Mouse (Mus musculus): ENCODE data around the gene Smarca2. TPM values are rescaled to one million over a fixed set of nuclear protein-coding genes. Genes with fewer than 3 reads are reported as not detected.

Smarca2 gene
- polyA plus RNA-seq, 1 experiment = 2.0 TPM

- H3K4me3 ChIP-seq = peak overlapping the region; percentile 33
- no peaks in the 10 kb centered on the region for H3K36me3 ChIP-seq (ENCODE audit: control insufficient read depth, insufficient read depth)
- H3ac ChIP-seq (ENCODE audit: control insufficient read depth, insufficient read length) = no peak overlapping the region
- no peak for TF ChIP-seq CEBPB (IDR thresholded peaks at IDR 0.05; ENCODE audit: insufficient read depth, poor library complexity, severe bottlenecking)
- no peak for TF ChIP-seq TCF12 (IDR thresholded peaks at IDR 0.05; ENCODE audit: insufficient read depth, poor library complexity, severe bottlenecking)
- TF ChIP-seq E2F4 (IDR thresholded peaks at IDR 0.05; ENCODE audit: insufficient read depth) = no peak
- TF ChIP-seq MYOG (IDR thresholded peaks at IDR 0.05; ENCODE audit: control insufficient read depth in 1 of 3, insufficient read depth in 1 of 3, insufficient read length in 2 of 3, low read depth in 2 of 3) = no peak
- TF ChIP-seq POLR2A (IDR thresholded peaks at IDR 0.05; ENCODE audit: insufficient read length, low read depth) = no peak
- TF ChIP-seq MYOD1 (IDR thresholded peaks at IDR 0.05; ENCODE audit: control insufficient read depth in 1 of 3, insufficient read length in 2 of 3, low read depth in 2 of 3) = no peak
- TF ChIP-seq TCF3 (IDR thresholded peaks at IDR 0.05; ENCODE audit: insufficient read length, low read depth) = no peak
- H3K79me2 ChIP-seq (ENCODE audit: control insufficient read depth, insufficient read depth) = no peaks in the 10 kb centered on the region
- H3K4me2 ChIP-seq (ENCODE audit: low read depth) = peak overlapping the region; percentile 66
- peaks cover 11% of the 10 kb centered on the region for H3K27me3 ChIP-seq (ENCODE audit: control insufficient read depth, insufficient read depth, insufficient read length)
Observed at GRCm38 (mm10) chr19:26746709-26747467, 142.0 kb downstream of the Smarca2 start.

GRCm38 (mm10) chr19:26747571-26748539 lies 143.0 kb downstream of the Smarca2 start:
- TF ChIP-seq POLR2A (IDR thresholded peaks at IDR 0.05; ENCODE audit: insufficient read length, low read depth) (peak; percentile 37), SRF (IDR thresholded peaks at IDR 0.05; ENCODE audit: control insufficient read depth, insufficient read length, low read depth) (no peak), CEBPB (IDR thresholded peaks at IDR 0.05; ENCODE audit: insufficient read depth, poor library complexity, severe bottlenecking) (peak; percentile 98), MYOG (IDR thresholded peaks at IDR 0.05; ENCODE audit: control insufficient read depth in 1 of 3, insufficient read depth in 1 of 3, insufficient read length in 2 of 3, low read depth in 2 of 3) (no peak), POLR2AphosphoS2 (IDR thresholded peaks at IDR 0.05; ENCODE audit: insufficient read length, low read depth) (peak; percentile 28)
- Histone ChIP-seq H3K4me2 (ENCODE audit: low read depth) (peak overlapping the region; percentile 66), H3K4me3 (peak overlapping the region; percentile 33), H3ac (ENCODE audit: control insufficient read depth, insufficient read length) (no peak overlapping the region), H3K79me2 (ENCODE audit: control insufficient read depth, insufficient read depth) (no peaks in the 10 kb centered on the region), H3K36me3 (ENCODE audit: control insufficient read depth, insufficient read depth) (no peaks in the 10 kb centered on the region), H3K27me3 (ENCODE audit: control insufficient read depth, insufficient read depth, insufficient read length) (peaks cover 4% of the 10 kb centered on the region)

- Histone ChIP-seq H3K4me2 (ENCODE audit: low read depth) (peak overlapping the region; percentile 66), H3K4me3 (peak overlapping the region; percentile 33), H3K36me3 (ENCODE audit: control insufficient read depth, insufficient read depth) (no peaks in the 10 kb centered on the region), H3K27me3 (ENCODE audit: control insufficient read depth, insufficient read depth, insufficient read length) (no peaks in the 10 kb centered on the region), H3K79me2 (ENCODE audit: control insufficient read depth, insufficient read depth) (no peaks in the 10 kb centered on the region), H3ac (ENCODE audit: control insufficient read depth, insufficient read length) (no peak overlapping the region)
- TF ChIP-seq MYOG (IDR thresholded peaks at IDR 0.05; ENCODE audit: control insufficient read depth in 1 of 3, insufficient read depth in 1 of 3, insufficient read length in 2 of 3, low read depth in 2 of 3) (no peak), TCF3 (IDR thresholded peaks at IDR 0.05; ENCODE audit: insufficient read length, low read depth) (no peak), CEBPB (IDR thresholded peaks at IDR 0.05; ENCODE audit: insufficient read depth, poor library complexity, severe bottlenecking) (no peak), USF1 (IDR thresholded peaks at IDR 0.05; ENCODE audit: low read depth) (no peak), POLR2AphosphoS2 (IDR thresholded peaks at IDR 0.05; ENCODE audit: insufficient read length, low read depth) (no peak), MYOD1 (IDR thresholded peaks at IDR 0.05; ENCODE audit: control insufficient read depth in 1 of 3, insufficient read length in 2 of 3, low read depth in 2 of 3) (no peak)
Observed at GRCm38 (mm10) chr19:26748676-26749075, 143.8 kb downstream of the Smarca2 start.

DNA sequence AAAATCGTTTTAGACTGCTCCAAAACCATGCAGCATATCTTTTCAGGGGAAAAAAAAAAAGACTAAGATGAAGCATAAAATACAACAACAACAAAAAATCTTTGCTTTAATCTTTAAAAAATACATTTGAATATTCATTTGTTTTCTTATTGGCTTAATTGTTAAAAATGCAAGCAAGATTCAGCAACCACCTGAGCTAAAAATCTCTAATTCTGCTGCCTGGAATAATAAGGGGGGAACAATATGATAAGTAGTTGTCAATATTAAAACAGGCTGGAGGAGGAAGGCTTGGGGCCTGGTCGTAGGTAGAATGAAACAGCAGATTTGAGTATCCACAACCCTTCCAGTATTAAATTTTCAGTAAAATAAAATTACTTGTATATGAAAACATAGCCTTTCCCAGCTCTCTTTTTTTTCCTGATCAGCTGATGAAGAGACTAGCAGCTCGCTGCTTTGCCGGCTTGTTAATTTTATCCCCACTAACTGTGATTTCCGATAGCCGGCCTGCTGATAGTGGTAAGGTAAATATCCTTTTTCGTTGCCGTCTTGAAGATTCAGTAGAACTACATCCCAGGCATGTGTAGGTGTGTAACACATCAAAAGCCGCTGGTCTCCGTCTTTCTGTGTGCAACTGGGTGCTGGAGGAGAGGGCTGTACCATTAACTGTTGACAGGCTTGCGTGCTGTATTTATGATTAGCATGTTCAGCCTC lies 144.7 kb downstream of the Smarca2 start:
- Histone ChIP-seq H3K4me3 (peak overlapping the region; percentile 33), H3K27me3 (ENCODE audit: control insufficient read depth, insufficient read depth, insufficient read length) (no peaks in the 10 kb centered on the region), H3ac (ENCODE audit: control insufficient read depth, insufficient read length) (no peak overlapping the region), H3K4me2 (ENCODE audit: low read depth) (peak overlapping the region; percentile 5), H3K79me2 (ENCODE audit: control insufficient read depth, insufficient read depth) (no peaks in the 10 kb centered on the region), H3K36me3 (ENCODE audit: control insufficient read depth, insufficient read depth) (no peaks in the 10 kb centered on the region)
- no peak for TF ChIP-seq CEBPB (IDR thresholded peaks at IDR 0.05; ENCODE audit: insufficient read depth, poor library complexity, severe bottlenecking)
- no peak for TF ChIP-seq POLR2A (IDR thresholded peaks at IDR 0.05; ENCODE audit: insufficient read length, low read depth)
- TF ChIP-seq MYOD1 (IDR thresholded peaks at IDR 0.05; ENCODE audit: control insufficient read depth in 1 of 3, insufficient read length in 2 of 3, low read depth in 2 of 3) = no peak
- TF ChIP-seq TCF12 (IDR thresholded peaks at IDR 0.05; ENCODE audit: insufficient read depth, poor library complexity, severe bottlenecking) = no peak
- TF ChIP-seq POLR2AphosphoS2 (IDR thresholded peaks at IDR 0.05; ENCODE audit: insufficient read length, low read depth) = no peak
- no peak for TF ChIP-seq SRF (IDR thresholded peaks at IDR 0.05; ENCODE audit: control insufficient read depth, insufficient read length, low read depth)
- no peak for TF ChIP-seq E2F4 (IDR thresholded peaks at IDR 0.05; ENCODE audit: insufficient read depth)

Measured in myocyte (in vitro differentiated cells).